ENCODE assay signal across 13 mouse cellular contexts in genomic region chr17:24633831-24634230, GRCm38 (mm10). TPM values are rescaled to one million over a fixed set of nuclear protein-coding genes. Genes with fewer than 3 reads are reported as not detected.
DNase-seq lines count a peak whose midpoint lies in the region; ATAC-seq lines count a peak whose summit lies in the region.
"Had no signal": no experiment of that assay in that cellular context is flagged by ENCODE, and none has a peak within 500 bp of the region (broad histone marks: within the 10 kb centered on the region; RNA-seq: fewer than 3 reads in every experiment).

No protein-coding gene starts in this region.

- peaks cover 43% of the 10 kb centered on the region for H3K36me3 ChIP-seq in forebrain, embryonic 10.5 days (replicated peaks)
- peaks cover 21% of the 10 kb centered on the region for H3K36me3 ChIP-seq in forebrain, embryonic 13.5 days (ENCODE audit: poor library complexity, severe bottlenecking)
- H3K36me3 ChIP-seq in kidney, embryonic 15.5 days = peaks cover 37% of the 10 kb centered on the region
- H3K36me3 ChIP-seq in megakaryocyte, embryonic 14.5 days (replicated peaks; ENCODE audit: low read length) = peaks cover 49% of the 10 kb centered on the region
- H3K36me3 ChIP-seq in stomach, embryonic 14.5 days (ENCODE audit: control insufficient read depth, insufficient read depth, low read length) = peaks cover 14% of the 10 kb centered on the region

- H3K9ac ChIP-seq in forebrain, embryonic 13.5 days = no peak overlapping the region
- H3K9ac ChIP-seq in kidney, embryonic 15.5 days = no peak overlapping the region
- H3K9ac ChIP-seq in stomach, embryonic 14.5 days (replicated peaks; ENCODE audit: low read depth, low read length) = no peak overlapping the region

- peaks cover 37% of the 10 kb centered on the region for H3K4me1 ChIP-seq in forebrain, embryonic 10.5 days
- peaks cover 18% of the 10 kb centered on the region for H3K4me1 ChIP-seq in forebrain, embryonic 13.5 days
- H3K4me1 ChIP-seq in kidney, embryonic 15.5 days = peaks cover 39% of the 10 kb centered on the region
- H3K4me1 ChIP-seq in megakaryocyte, embryonic 14.5 days = peaks cover 60% of the 10 kb centered on the region
- peaks cover 14% of the 10 kb centered on the region; the same call in 1 of the 2 replicates for H3K4me1 ChIP-seq in stomach, embryonic 14.5 days (ENCODE audit: control insufficient read depth, insufficient read depth, low read length)

- no peaks in the 10 kb centered on the region for H3K27me3 ChIP-seq in forebrain, embryonic 10.5 days (ENCODE audit: poor library complexity, severe bottlenecking)
- no peaks in the 10 kb centered on the region for H3K27me3 ChIP-seq in forebrain, embryonic 13.5 days
- H3K27me3 ChIP-seq in kidney, embryonic 15.5 days = no peaks in the 10 kb centered on the region
- H3K27me3 ChIP-seq in megakaryocyte, embryonic 14.5 days (replicated peaks) = no peaks in the 10 kb centered on the region
- H3K27me3 ChIP-seq in stomach, embryonic 14.5 days (ENCODE audit: control insufficient read depth, insufficient read depth, low read length) = no peaks in the 10 kb centered on the region
- H3K27me3 ChIP-seq: hindbrain, embryonic 15.5 days had no signal

- no peak for DNase-seq in forebrain, embryonic 10.5 days (ENCODE audit: extremely low spot score, low spot score)
- DNase-seq in kidney, adult 9 months = no peak
- DNase-seq in cerebellum, adult 18-20 months = no peak
- DNase-seq: cerebellum, postnatal 25 days; midbrain, embryonic 14.5 days had no signal

- WGBS in forebrain, embryonic 10.5 days = 96% methylated on average over 11 of the region's 11 CpGs
- WGBS in forebrain, embryonic 13.5 days = 92% methylated on average over 11 of the region's 11 CpGs
- 95% methylated on average over 11 of the region's 11 CpGs for WGBS in kidney, embryonic 15.5 days
- 93% methylated on average over 11 of the region's 11 CpGs for WGBS in stomach, embryonic 14.5 days

- no peak for ATAC-seq in forebrain, embryonic 13.5 days
- ATAC-seq in kidney, embryonic 15.5 days (replicated peaks; ENCODE audit: low FRiP score) = no peak
- ATAC-seq in megakaryocyte, adult 5-6 weeks (ENCODE audit: poor library complexity, severe bottlenecking) = no peak
- ATAC-seq in stomach, embryonic 14.5 days (ENCODE audit: insufficient number of reproducible peaks, insufficient read depth, low FRiP score, low read depth) = no peak
- ATAC-seq: activated CD4-positive, CD25-positive, alpha-beta regulatory T cell, adult 4 months had no signal

- no peak overlapping the region for H3K27ac ChIP-seq in forebrain, embryonic 10.5 days
- no peak overlapping the region for H3K27ac ChIP-seq in forebrain, embryonic 13.5 days
- H3K27ac ChIP-seq in kidney, embryonic 15.5 days = peak overlapping the region; percentile 94
- peak overlapping the region; percentile 92; the same call in 1 of the 2 replicates for H3K27ac ChIP-seq in stomach, embryonic 14.5 days (ENCODE audit: low read length)

- H3K4me3 ChIP-seq in forebrain, embryonic 10.5 days = peak overlapping the region; percentile 69; the same call in 1 of the 2 replicates
- no peak overlapping the region for H3K4me3 ChIP-seq in forebrain, embryonic 13.5 days
- no peak overlapping the region for H3K4me3 ChIP-seq in kidney, embryonic 15.5 days (replicated peaks)
- peak overlapping the region; percentile 39 for H3K4me3 ChIP-seq in megakaryocyte, embryonic 14.5 days (replicated peaks)
- H3K4me3 ChIP-seq in stomach, embryonic 14.5 days (ENCODE audit: low read depth, low read length) = no peak overlapping the region

- H3K9me3 ChIP-seq in forebrain, embryonic 10.5 days = no peaks in the 10 kb centered on the region
- no peaks in the 10 kb centered on the region for H3K9me3 ChIP-seq in forebrain, embryonic 13.5 days (replicated peaks)
- H3K9me3 ChIP-seq in kidney, embryonic 15.5 days (replicated peaks) = no peaks in the 10 kb centered on the region
- H3K9me3 ChIP-seq in megakaryocyte, embryonic 14.5 days = no peaks in the 10 kb centered on the region
- H3K9me3 ChIP-seq in stomach, embryonic 14.5 days (ENCODE audit: control insufficient read depth, low read depth, low read length) = no peaks in the 10 kb centered on the region
- H3K9me3 ChIP-seq: G1E; hindbrain, embryonic 15.5 days had no signal

- no peak overlapping the region for H3K4me2 ChIP-seq in forebrain, embryonic 13.5 days
- H3K4me2 ChIP-seq in kidney, embryonic 15.5 days = no peak overlapping the region
- H3K4me2 ChIP-seq in stomach, embryonic 14.5 days (replicated peaks; ENCODE audit: low read depth, low read length) = no peak overlapping the region

RNA-seq across cellular contexts. Expression of gene Nthl1, which starts 1.4 kb away (rescaled TPM):
- 26.9 and 29.5 TPM in 2 replicates for polyA plus RNA-seq in forebrain, embryonic 10.5 days (2016; fragmentation: Nextera tagmentation; extraction: Ambion mirVana)
- polyA plus RNA-seq in forebrain, embryonic 13.5 days (2015; fragmentation: Nextera tagmentation; extraction: Ambion mirVana) = 13.8 and 15.3 TPM in 2 replicates
- polyA plus RNA-seq in kidney, embryonic 15.5 days (2015; fragmentation: Nextera tagmentation; extraction: Ambion mirVana) = 20.0 and 20.6 TPM in 2 replicates
- 8.2 TPM in 1 of 2 replicates, not detected in the other for polyA plus RNA-seq in megakaryocyte, embryonic 14.5 days (2012; ENCODE audit: insufficient read depth, low replicate concordance)
- 0.50 and 2.1 TPM in 2 replicates for total RNA-seq in megakaryocyte, adult 5-6 weeks (2015)
- 3.4 and 4.7 TPM in 2 replicates for total RNA-seq in megakaryocyte, adult 5-6 weeks (2017)
- polyA plus RNA-seq in stomach, embryonic 14.5 days (2014; fragmentation: Nextera tagmentation; extraction: Ambion mirVana) = 18.1 and 19.6 TPM in 2 replicates

RNA-seq across cellular contexts. Expression of gene Tsc2, which starts 1.4 kb away (rescaled TPM):
- polyA plus RNA-seq in forebrain, embryonic 10.5 days (2016; fragmentation: Nextera tagmentation; extraction: Ambion mirVana) = 75.3 and 75.4 TPM in 2 replicates
- 60.5 and 75.1 TPM in 2 replicates for polyA plus RNA-seq in forebrain, embryonic 13.5 days (2015; fragmentation: Nextera tagmentation; extraction: Ambion mirVana)
- polyA plus RNA-seq in kidney, embryonic 15.5 days (2015; fragmentation: Nextera tagmentation; extraction: Ambion mirVana) = 60.8 and 71.0 TPM in 2 replicates
- polyA plus RNA-seq in megakaryocyte, embryonic 14.5 days (2012; ENCODE audit: insufficient read depth, low replicate concordance) = 26.7 and 30.6 TPM in 2 replicates
- 60.9 and 78.2 TPM in 2 replicates for total RNA-seq in megakaryocyte, adult 5-6 weeks (2015)
- 25.5 and 32.4 TPM in 2 replicates for total RNA-seq in megakaryocyte, adult 5-6 weeks (2017)
- polyA plus RNA-seq in stomach, embryonic 14.5 days (2014; fragmentation: Nextera tagmentation; extraction: Ambion mirVana) = 57.1 and 57.7 TPM in 2 replicates

RNA-seq across cellular contexts. Expression of gene Slc9a3r2, which starts 16.3 kb away (rescaled TPM):
- 25.9 and 27.1 TPM in 2 replicates for polyA plus RNA-seq in forebrain, embryonic 10.5 days (2016; fragmentation: Nextera tagmentation; extraction: Ambion mirVana)
- polyA plus RNA-seq in forebrain, embryonic 13.5 days (2015; fragmentation: Nextera tagmentation; extraction: Ambion mirVana) = 15.0 and 16.0 TPM in 2 replicates
- 101 and 106 TPM in 2 replicates for polyA plus RNA-seq in kidney, embryonic 15.5 days (2015; fragmentation: Nextera tagmentation; extraction: Ambion mirVana)
- 0.85 TPM in 1 of 2 replicates, not detected in the other for polyA plus RNA-seq in megakaryocyte, embryonic 14.5 days (2012; ENCODE audit: insufficient read depth, low replicate concordance)
- total RNA-seq in megakaryocyte, adult 5-6 weeks (2015) = 0.30 and 1.4 TPM in 2 replicates
- 1.1 and 1.5 TPM in 2 replicates for total RNA-seq in megakaryocyte, adult 5-6 weeks (2017)
- 44.9 and 47.7 TPM in 2 replicates for polyA plus RNA-seq in stomach, embryonic 14.5 days (2014; fragmentation: Nextera tagmentation; extraction: Ambion mirVana)
- polyA plus RNA-seq: activated CD4-positive, CD25-positive, alpha-beta regulatory T cell, adult 4 months had no signal

RNA-seq across cellular contexts. Expression of gene Npw, which starts 24.4 kb away (rescaled TPM):
- polyA plus RNA-seq in forebrain, embryonic 10.5 days (2016; fragmentation: Nextera tagmentation; extraction: Ambion mirVana) = not detected in 2 replicates
- polyA plus RNA-seq in forebrain, embryonic 13.5 days (2015; fragmentation: Nextera tagmentation; extraction: Ambion mirVana) = not detected in 2 replicates
- 0.35 and 0.43 TPM in 2 replicates for polyA plus RNA-seq in kidney, embryonic 15.5 days (2015; fragmentation: Nextera tagmentation; extraction: Ambion mirVana)
- 1.1 TPM in 1 of 2 replicates, not detected in the other for polyA plus RNA-seq in megakaryocyte, embryonic 14.5 days (2012; ENCODE audit: insufficient read depth, low replicate concordance)
- not detected in 2 replicates for total RNA-seq in megakaryocyte, adult 5-6 weeks (2015)
- not detected in 2 replicates for total RNA-seq in megakaryocyte, adult 5-6 weeks (2017)
- 0.42 and 0.90 TPM in 2 replicates for polyA plus RNA-seq in stomach, embryonic 14.5 days (2014; fragmentation: Nextera tagmentation; extraction: Ambion mirVana)
- total RNA-seq: G1E had no signal
- polyA plus RNA-seq: G1E; midbrain, embryonic 14.5 days had no signal

RNA-seq across cellular contexts. Expression of gene Zfp598, which starts 35.7 kb away (rescaled TPM):
- 27.5 and 30.6 TPM in 2 replicates for polyA plus RNA-seq in forebrain, embryonic 10.5 days (2016; fragmentation: Nextera tagmentation; extraction: Ambion mirVana)
- 14.9 and 16.2 TPM in 2 replicates for polyA plus RNA-seq in forebrain, embryonic 13.5 days (2015; fragmentation: Nextera tagmentation; extraction: Ambion mirVana)
- polyA plus RNA-seq in kidney, embryonic 15.5 days (2015; fragmentation: Nextera tagmentation; extraction: Ambion mirVana) = 23.9 and 27.6 TPM in 2 replicates
- 45.3 and 55.8 TPM in 2 replicates for polyA plus RNA-seq in megakaryocyte, embryonic 14.5 days (2012; ENCODE audit: insufficient read depth, low replicate concordance)
- total RNA-seq in megakaryocyte, adult 5-6 weeks (2015) = 18.1 and 19.2 TPM in 2 replicates
- total RNA-seq in megakaryocyte, adult 5-6 weeks (2017) = 12.7 and 17.8 TPM in 2 replicates
- 24.8 and 26.5 TPM in 2 replicates for polyA plus RNA-seq in stomach, embryonic 14.5 days (2014; fragmentation: Nextera tagmentation; extraction: Ambion mirVana)

Comparison
In these comparisons a context has a peak if more than half of its experiments do, and no peak if none do; other contexts are left out.
1. H3K4me3 ChIP-seq: peak in forebrain, embryonic 10.5 days (single experiment) and megakaryocyte, embryonic 14.5 days (single experiment); none in forebrain, embryonic 13.5 days (single experiment), kidney, embryonic 15.5 days (single experiment) and stomach, embryonic 14.5 days (single experiment).
2. H3K27ac ChIP-seq: peak in kidney, embryonic 15.5 days (single experiment) and stomach, embryonic 14.5 days (single experiment); none in forebrain, embryonic 10.5 days (single experiment) and forebrain, embryonic 13.5 days (single experiment).